14 mouse cellular contexts compared by ENCODE assay signal in genomic region chr11:117146776-117147536, GRCm38 (mm10). TPM values are rescaled to one million over a fixed set of nuclear protein-coding genes. Genes with fewer than 3 reads are reported as not detected.
DNase-seq lines count a peak whose midpoint lies in the region; ATAC-seq and TF ChIP-seq lines count a peak whose summit lies in the region.
"Had no signal": no experiment of that assay in that cellular context is flagged by ENCODE, and none has a peak within 500 bp of the region (broad histone marks: within the 10 kb centered on the region; RNA-seq: fewer than 3 reads in every experiment).

No protein-coding gene starts in this region.

- no peak overlapping the region for H3K4me2 ChIP-seq in liver, embryonic 13.5 days
- no peak overlapping the region for H3K4me2 ChIP-seq in kidney, postnatal 0 days (ENCODE audit: low read length)
- H3K4me2 ChIP-seq: embryonic facial prominence, embryonic 13.5 days; hindbrain, embryonic 12.5 days had no signal

- no peak for TF ChIP-seq CTCF in cerebellum, adult 2 months (IDR thresholded peaks at IDR 0.05; ENCODE audit: borderline replicate concordance, insufficient read depth, low read depth, low read length)
- TF ChIP-seq CTCF in kidney, postnatal 0 days (IDR thresholded peaks at IDR 0.05; ENCODE audit: low read depth), result no peak

- DNase-seq in cerebellum, adult 2 months, result peak; percentile 58 to 68
- DNase-seq in cerebellum, postnatal 10 days, result no peak
- no peak for DNase-seq in liver, embryonic 13.5 days
- DNase-seq in liver, result no peak
- DNase-seq in kidney, postnatal 0 days (ENCODE audit: low spot score), result no peak
- DNase-seq in yolk sac, embryonic 10.5 days (ENCODE audit: low spot score), result peak; percentile 41
- DNase-seq in urinary bladder, postnatal 10 days (ENCODE audit: low spot score), result no peak
- no peak for DNase-seq in adrenal gland, postnatal 10 days
- DNase-seq: forebrain, postnatal 0 days; layer of hippocampus, postnatal 36 days; midbrain, embryonic 14.5 days; right cerebral cortex, postnatal 25 days had no signal

- H3K9ac ChIP-seq in liver, embryonic 13.5 days, result no peak overlapping the region
- no peak overlapping the region for H3K9ac ChIP-seq in kidney, postnatal 0 days (ENCODE audit: low read depth, low read length)
- H3K9ac ChIP-seq: embryonic facial prominence, embryonic 13.5 days; forebrain, postnatal 0 days; hindbrain, embryonic 12.5 days had no signal

- no peaks in the 10 kb centered on the region for H3K27me3 ChIP-seq in cerebellum, adult 2 months (ENCODE audit: control insufficient read depth, insufficient read depth, low read length)
- H3K27me3 ChIP-seq in liver, embryonic 13.5 days, result no peaks in the 10 kb centered on the region
- no peaks in the 10 kb centered on the region for H3K27me3 ChIP-seq in kidney, postnatal 0 days (ENCODE audit: insufficient read depth, low read length)
- H3K27me3 ChIP-seq: hindbrain, embryonic 12.5 days had no signal

- peak overlapping the region; percentile 48 for H3K27ac ChIP-seq in cerebellum, adult 2 months (ENCODE audit: insufficient read depth, low read length)
- no peak overlapping the region for H3K27ac ChIP-seq in liver, embryonic 13.5 days
- no peak overlapping the region for H3K27ac ChIP-seq in kidney, postnatal 0 days
- H3K27ac ChIP-seq: embryonic facial prominence, embryonic 13.5 days; hindbrain, embryonic 12.5 days had no signal

- peak; percentile 33; the same call in 1 of the 2 replicates for ATAC-seq in liver, embryonic 13.5 days (ENCODE audit: low read depth)
- ATAC-seq in kidney, postnatal 0 days (replicated peaks; ENCODE audit: low FRiP score, low read depth), result peak; percentile 52
- ATAC-seq: forebrain, postnatal 0 days had no signal

- no peak for TF ChIP-seq POLR2A in cerebellum, adult 2 months (IDR thresholded peaks at IDR 0.05; ENCODE audit: borderline replicate concordance, insufficient read depth, low read length)

- H3K4me1 ChIP-seq in cerebellum, adult 2 months (ENCODE audit: control insufficient read depth, insufficient read depth, low read length), result peaks cover 29% of the 10 kb centered on the region
- peaks cover 20% of the 10 kb centered on the region; the same call in 1 of the 2 replicates for H3K4me1 ChIP-seq in liver, embryonic 13.5 days (replicated peaks)
- H3K4me1 ChIP-seq in kidney, postnatal 0 days (replicated peaks; ENCODE audit: insufficient read depth, low read length), result no peaks in the 10 kb centered on the region
- H3K4me1 ChIP-seq: embryonic facial prominence, embryonic 13.5 days had no signal

- 26% methylated on average over 24 of the region's 24 CpGs for WGBS in cerebellum, adult 2 months
- 80% methylated on average over 24 of the region's 24 CpGs for WGBS in liver, embryonic 13.5 days (ENCODE audit: insufficient replicate concordance)
- WGBS in kidney, postnatal 0 days, result 67% methylated on average over 24 of the region's 24 CpGs

- peaks cover 98% of the 10 kb centered on the region for H3K36me3 ChIP-seq in liver, embryonic 13.5 days
- peaks cover 80% of the 10 kb centered on the region for H3K36me3 ChIP-seq in kidney, postnatal 0 days (ENCODE audit: insufficient read depth, low read length)

- no peaks in the 10 kb centered on the region for H3K9me3 ChIP-seq in liver, embryonic 13.5 days (replicated peaks)
- H3K9me3 ChIP-seq in kidney, postnatal 0 days (replicated peaks; ENCODE audit: low read length), result no peaks in the 10 kb centered on the region
- H3K9me3 ChIP-seq: embryonic facial prominence, embryonic 13.5 days; hindbrain, embryonic 12.5 days had no signal

- H3K4me3 ChIP-seq in cerebellum, adult 2 months (replicated peaks; ENCODE audit: insufficient read depth, low read depth, low read length), result no peak overlapping the region
- no peak overlapping the region for H3K4me3 ChIP-seq in liver, embryonic 13.5 days (replicated peaks)
- H3K4me3 ChIP-seq in kidney, postnatal 0 days (replicated peaks; ENCODE audit: low read depth, low read length), result no peak overlapping the region
- H3K4me3 ChIP-seq: embryonic facial prominence, embryonic 13.5 days; hindbrain, embryonic 12.5 days had no signal

RNA-seq across cellular contexts. Expression of gene Sec14l1, which starts 32.0 kb away (rescaled TPM):
- 124 and 137 TPM in 2 replicates for polyA plus RNA-seq in cerebellum, adult 2 months (2012; rRNA removed)
- polyA plus RNA-seq in liver, embryonic 13.5 days (2015; fragmentation: Nextera tagmentation; extraction: Ambion mirVana), result 19.7 and 23.2 TPM in 2 replicates
- 87.6 and 93.7 TPM in 2 replicates for polyA plus RNA-seq in kidney, postnatal 0 days (2015; fragmentation: Nextera tagmentation; extraction: Ambion mirVana)
- 100 to 1,000 TPM; 101 to 113 TPM for total RNA-seq in adrenal gland, postnatal 10 days (2021)

RNA-seq across cellular contexts. Expression of gene Sept9, which starts 52.5 kb away (rescaled TPM):
- 9.6 and 13.3 TPM in 2 replicates for polyA plus RNA-seq in cerebellum, adult 2 months (2012; rRNA removed)
- polyA plus RNA-seq in liver, embryonic 13.5 days (2015; fragmentation: Nextera tagmentation; extraction: Ambion mirVana), result 44.1 and 55.5 TPM in 2 replicates
- 71.2 and 78.6 TPM in 2 replicates for polyA plus RNA-seq in kidney, postnatal 0 days (2015; fragmentation: Nextera tagmentation; extraction: Ambion mirVana)
- total RNA-seq in adrenal gland, postnatal 10 days (2021), result 100 to 1,000 TPM; 115 to 146 TPM

Comparison
In these comparisons a context has a peak if more than half of its experiments do, and no peak if none do; other contexts are left out.
1. DNase-seq: peak in cerebellum, adult 2 months (2 of 2) and yolk sac, embryonic 10.5 days (single experiment); none in cerebellum, postnatal 10 days (0 of 2), liver, embryonic 13.5 days (single experiment), liver (single experiment), kidney, postnatal 0 days (single experiment), urinary bladder, postnatal 10 days (single experiment) and adrenal gland, postnatal 10 days (single experiment).